Mouse (Mus musculus): ENCODE measurements around the gene Znrf4.

- TF ChIP-seq CTCF (IDR thresholded peaks at IDR 0.05; ENCODE audit: extremely low read depth, insufficient read length, insufficient replicate concordance, low read depth, low read length) (no peak), POLR2A (IDR thresholded peaks at IDR 0.05; ENCODE audit: low read depth, low read length) (no peak)
Observed at GRCm38 (mm10) chr17:56550784-56551475, 38.7 kb upstream of the Znrf4 start.
